Mouse (Mus musculus) yolk sac, embryonic 10.5 days (tissue): ENCODE data around the gene Fam207a.

Source experiments
- DNase-seq: peaks from one replicate; pipeline ENCODE4 v3.0.0-alpha.2; 2017; ENCODE audit warnings: low spot score

The Fam207a gene

GRCm38 (mm10) chr10:77531026-77532019 lies 15.7 kb upstream of the Fam207a start:
- DNase-seq: no peak

- no peak for DNase-seq
These were observed 14.6 kb upstream of the Fam207a start, which contains the start of gene Itgb2 for GRCm38 (mm10) chr10:77530140-77530539. Itgb2 (plus strand) TSS chr10:77530252.

GRCm38 (mm10) chr10:77528634-77529033 lies 13.0 kb upstream of the Fam207a start:
- DNase-seq: peak; percentile 62

GRCm38 (mm10) chr10:77526488-77526887 lies 10.9 kb upstream of the Fam207a start:
- no peak for DNase-seq

- DNase-seq: no peak
These were observed 7.7 kb upstream of the Fam207a start for GRCm38 (mm10) chr10:77523321-77523720.

- no peak for DNase-seq
These were observed 7.2 kb upstream of the Fam207a start for GRCm38 (mm10) chr10:77522746-77523145.

- DNase-seq: no peak
These were observed 6.6 kb upstream of the Fam207a start for GRCm38 (mm10) chr10:77522021-77522731.

GRCm38 (mm10) chr10:77520497-77520896 lies 4.9 kb upstream of the Fam207a start:
- DNase-seq: no peak

- no peak for DNase-seq
These were observed 3.6 kb upstream of the Fam207a start for GRCm38 (mm10) chr10:77519191-77519590.

- no peak for DNase-seq
These were observed 2.2 kb upstream of the Fam207a start for GRCm38 (mm10) chr10:77517801-77518200.

- peak; percentile 72 for DNase-seq
These were observed 1.6 kb upstream of the Fam207a start for GRCm38 (mm10) chr10:77517066-77517620.

GRCm38 (mm10) chr10:77516379-77516951 lies 880 bp upstream of the Fam207a start:
- no peak for DNase-seq

- no peak for DNase-seq
These were observed 5.2 kb downstream of the Fam207a start for GRCm38 (mm10) chr10:77510225-77510982.

- peak; percentile 88 for DNase-seq
These were observed 6.0 kb downstream of the Fam207a start for GRCm38 (mm10) chr10:77509403-77510187.

- DNase-seq: no peak
These were observed 6.8 kb downstream of the Fam207a start for GRCm38 (mm10) chr10:77508744-77509143.

GRCm38 (mm10) chr10:77507779-77508178 lies 7.8 kb downstream of the Fam207a start:
- DNase-seq: no peak

GRCm38 (mm10) chr10:77506961-77507577 lies 8.5 kb downstream of the Fam207a start:
- DNase-seq: no peak

- DNase-seq: no peak
These were observed 9.1 kb downstream of the Fam207a start for GRCm38 (mm10) chr10:77506526-77506925.

GRCm38 (mm10) chr10:77504143-77504542 lies 11.4 kb downstream of the Fam207a start:
- no peak for DNase-seq
